Mouse (Mus musculus): ENCODE measurements around the gene Gpr146. TPM values are rescaled to one million over a fixed set of nuclear protein-coding genes. Genes with fewer than 3 reads are reported as not detected.
"Not testable (repeated sequence)": the region's sequence is repeated elsewhere in the genome, so short reads cannot be mapped to it uniquely, and the experiment has no call there.

Gene Gpr146
- polyA plus RNA-seq, 1 experiment from 2014 or later = 1.4 TPM

GRCm38 (mm10) chr5:139387329-139388194 lies 10.1 kb downstream of the Gpr146 start:
- ATAC-seq (ENCODE audit: low FRiP score, low read depth) = peak; percentile 37; the same call in 1 of the 2 replicates
- Histone ChIP-seq H3K4me3 (no peak overlapping the region), H3K9ac (peak overlapping the region; percentile 48; the same call in 1 of the 2 replicates)

GRCm38 (mm10) chr5:139388195-139388570 lies 10.7 kb downstream of the Gpr146 start:
- no peaks in the 10 kb centered on the region for H3K9me3 ChIP-seq
- ATAC-seq (ENCODE audit: low FRiP score, low read depth) = no peak
- H3K9ac ChIP-seq = peak overlapping the region; percentile 48; the same call in 1 of the 2 replicates
- H3K27me3 ChIP-seq = no peaks in the 10 kb centered on the region
- H3K4me2 ChIP-seq (replicated peaks) = peak overlapping the region; percentile 1; the same call in 1 of the 2 replicates
- WGBS = 47% methylated on average over 4 of the region's 4 CpGs
- 0 out of 2 replicates have a peak, but pooled peaks cover 6% of the 10 kb centered on the region for H3K36me3 ChIP-seq
- H3K4me1 ChIP-seq = peaks cover 43% of the 10 kb centered on the region
- peak overlapping the region; percentile 92 for H3K27ac ChIP-seq
- H3K4me3 ChIP-seq = no peak overlapping the region

More at GRCm38 (mm10) chr5:139387329-139388194, 10.1 kb downstream of the Gpr146 start:
- Histone ChIP-seq H3K4me1 (peaks cover 45% of the 10 kb centered on the region), H3K36me3 (0 out of 2 replicates have a peak, but pooled peaks cover 2% of the 10 kb centered on the region), H3K4me2 (replicated peaks) (peak overlapping the region; percentile 1; the same call in 1 of the 2 replicates), H3K9me3 (no peaks in the 10 kb centered on the region), H3K27me3 (no peaks in the 10 kb centered on the region), H3K27ac (peak overlapping the region; percentile 92)
- 53% methylated on average over 10 of the region's 10 CpGs for WGBS

- Histone ChIP-seq H3K4me2 (replicated peaks) (peak overlapping the region; percentile 23), H3K27me3 (no peaks in the 10 kb centered on the region), H3K4me3 (no peak overlapping the region), H3K9me3 (no peaks in the 10 kb centered on the region), H3K36me3 (0 out of 2 replicates have a peak, but pooled peaks cover 6% of the 10 kb centered on the region), H3K4me1 (peaks cover 43% of the 10 kb centered on the region), H3K9ac (peak overlapping the region; percentile 53), H3K27ac (peak overlapping the region; percentile 92)
- ATAC-seq (ENCODE audit: low FRiP score, low read depth) = no peak
- 43% methylated on average over 17 of the region's 17 CpGs for WGBS
Measured at GRCm38 (mm10) chr5:139388694-139389675, 11.5 kb downstream of the Gpr146 start.

- WGBS = 13% methylated on average over 6 of the region's 6 CpGs
- Histone ChIP-seq H3K9ac (peak overlapping the region; percentile 53; the same call in 1 of the 2 replicates), H3K27me3 (no peaks in the 10 kb centered on the region), H3K36me3 (0 out of 2 replicates have a peak, but pooled peaks cover 6% of the 10 kb centered on the region), H3K4me1 (peaks cover 50% of the 10 kb centered on the region), H3K27ac (peak overlapping the region; percentile 92), H3K9me3 (no peaks in the 10 kb centered on the region), H3K4me2 (replicated peaks) (peak overlapping the region; percentile 23), H3K4me3 (no peak overlapping the region)
- ATAC-seq (ENCODE audit: low FRiP score, low read depth) = no peak; the same call in 1 of the 2 replicates
Measured at GRCm38 (mm10) chr5:139389676-139390061, 12.2 kb downstream of the Gpr146 start.

- not testable (repeated sequence) for H3K36me3 ChIP-seq; H3K27ac ChIP-seq; H3K4me2 ChIP-seq (replicated peaks); H3K9me3 ChIP-seq; ATAC-seq (ENCODE audit: low FRiP score, low read depth); H3K9ac ChIP-seq; H3K4me3 ChIP-seq; H3K27me3 ChIP-seq
- peaks cover 57% of the 10 kb centered on the region for H3K4me1 ChIP-seq
- 77% methylated on average over 5 of the region's 5 CpGs for WGBS
Measured at GRCm38 (mm10) chr5:139390324-139391119, 13.0 kb downstream of the Gpr146 start.

- 74% methylated on average over 11 of the region's 11 CpGs for WGBS
- H3K4me2 ChIP-seq (replicated peaks) = no peak overlapping the region
- no peaks in the 10 kb centered on the region for H3K27me3 ChIP-seq
- 0 out of 2 replicates have a peak, but pooled peaks cover 6% of the 10 kb centered on the region for H3K36me3 ChIP-seq
- no peak overlapping the region for H3K27ac ChIP-seq
- no peak for ATAC-seq (ENCODE audit: low FRiP score, low read depth)
- no peak overlapping the region for H3K4me3 ChIP-seq
- H3K9ac ChIP-seq = peak overlapping the region; percentile 3; the same call in 1 of the 2 replicates
- H3K9me3 ChIP-seq = no peaks in the 10 kb centered on the region
- H3K4me1 ChIP-seq = peaks cover 57% of the 10 kb centered on the region
Measured at GRCm38 (mm10) chr5:139391309-139391990, 14.0 kb downstream of the Gpr146 start.

GRCm38 (mm10) chr5:139392219-139393196 lies 15.0 kb downstream of the Gpr146 start:
- no peak for ATAC-seq (ENCODE audit: low FRiP score, low read depth)
- Histone ChIP-seq H3K27me3 (no peaks in the 10 kb centered on the region), H3K4me2 (replicated peaks) (no peak overlapping the region), H3K4me1 (peaks cover 50% of the 10 kb centered on the region), H3K4me3 (no peak overlapping the region), H3K9ac (no peak overlapping the region), H3K9me3 (no peaks in the 10 kb centered on the region), H3K36me3 (0 out of 2 replicates have a peak, but pooled peaks cover 6% of the 10 kb centered on the region), H3K27ac (no peak overlapping the region)
- 95% methylated on average over 37 of the region's 37 CpGs for WGBS

GRCm38 (mm10) chr5:139393197-139393588 lies 15.7 kb downstream of the Gpr146 start:
- Histone ChIP-seq H3K27ac (no peak overlapping the region), H3K4me2 (replicated peaks) (no peak overlapping the region), H3K27me3 (no peaks in the 10 kb centered on the region), H3K36me3 (0 out of 2 replicates have a peak, but pooled peaks cover 6% of the 10 kb centered on the region), H3K9me3 (no peaks in the 10 kb centered on the region), H3K4me3 (no peak overlapping the region), H3K4me1 (peaks cover 44% of the 10 kb centered on the region), H3K9ac (no peak overlapping the region)
- no peak for ATAC-seq (ENCODE audit: low FRiP score, low read depth)
- 90% methylated on average over 16 of the region's 16 CpGs for WGBS

GRCm38 (mm10) chr5:139394399-139394798 lies 16.9 kb downstream of the Gpr146 start:
- ATAC-seq (ENCODE audit: low FRiP score, low read depth) = no peak
- no peak overlapping the region for H3K4me3 ChIP-seq
- 0 out of 2 replicates have a peak, but pooled peaks cover 6% of the 10 kb centered on the region for H3K36me3 ChIP-seq
- no peaks in the 10 kb centered on the region for H3K27me3 ChIP-seq
- WGBS = 60% methylated on average over 7 of the region's 7 CpGs
- no peak overlapping the region for H3K27ac ChIP-seq
- H3K4me1 ChIP-seq = peaks cover 36% of the 10 kb centered on the region
- no peak overlapping the region for H3K9ac ChIP-seq
- H3K9me3 ChIP-seq = no peaks in the 10 kb centered on the region
- no peak overlapping the region for H3K4me2 ChIP-seq (replicated peaks)

GRCm38 (mm10) chr5:139395528-139395927 lies 18.0 kb downstream of the Gpr146 start:
- 0 out of 2 replicates have a peak, but pooled peaks cover 6% of the 10 kb centered on the region for H3K36me3 ChIP-seq
- H3K27me3 ChIP-seq = no peaks in the 10 kb centered on the region
- H3K4me2 ChIP-seq (replicated peaks) = no peak overlapping the region
- no peaks in the 10 kb centered on the region for H3K9me3 ChIP-seq
- H3K27ac ChIP-seq = no peak overlapping the region
- no peak for ATAC-seq (ENCODE audit: low FRiP score, low read depth)
- H3K4me1 ChIP-seq = peaks cover 28% of the 10 kb centered on the region
- 86% methylated on average over 4 of the region's 4 CpGs for WGBS
- H3K4me3 ChIP-seq = no peak overlapping the region
- H3K9ac ChIP-seq = no peak overlapping the region

All from limb, embryonic 13.5 days (tissue).